Mouse (Mus musculus): ENCODE data around the gene Angel2.

Angel2 gene

DNA sequence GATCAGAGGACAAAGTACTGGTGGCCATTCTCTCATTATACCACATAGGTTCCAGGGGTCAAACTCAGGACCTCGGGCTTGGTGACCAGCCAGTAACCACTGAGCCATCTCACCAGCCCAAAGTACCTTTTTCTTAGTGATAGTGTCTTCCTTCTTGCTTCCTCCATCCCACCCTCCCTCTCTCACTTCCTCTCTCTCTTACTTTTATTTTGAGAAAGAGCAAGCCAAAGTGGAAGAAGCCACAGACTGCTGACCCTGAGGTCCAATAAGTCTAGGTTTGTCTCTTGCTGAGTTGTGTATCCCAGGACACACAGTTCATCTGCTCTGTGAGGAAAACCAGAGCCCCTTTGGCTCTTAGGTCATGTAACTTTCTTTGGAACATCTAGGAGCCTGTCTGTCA is 55.6 kb downstream of the Angel2 start:
- no peak for DNase-seq (ENCODE audit: low read depth)

DNA sequence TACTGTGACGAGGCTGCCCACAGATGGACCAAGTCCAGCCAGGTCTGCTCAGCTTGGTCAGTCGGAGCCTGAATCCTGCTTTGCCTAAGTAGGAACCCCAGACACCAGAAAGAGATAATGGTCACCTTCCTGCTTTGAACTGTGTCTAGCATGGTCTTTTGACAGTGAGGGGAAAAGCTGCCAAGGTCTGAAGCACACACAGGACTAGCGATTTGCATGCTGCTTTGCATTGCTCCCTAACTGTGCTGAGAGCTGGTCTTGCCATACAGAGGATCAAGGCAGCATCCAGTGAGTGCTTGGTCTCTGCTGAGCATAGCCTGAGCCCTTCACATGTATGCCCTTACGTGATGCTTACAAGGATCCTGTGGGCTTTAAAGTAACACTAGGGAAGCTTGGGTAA is 56.5 kb downstream of the Angel2 start:
- DNase-seq (ENCODE audit: low read depth), result no peak

DNA sequence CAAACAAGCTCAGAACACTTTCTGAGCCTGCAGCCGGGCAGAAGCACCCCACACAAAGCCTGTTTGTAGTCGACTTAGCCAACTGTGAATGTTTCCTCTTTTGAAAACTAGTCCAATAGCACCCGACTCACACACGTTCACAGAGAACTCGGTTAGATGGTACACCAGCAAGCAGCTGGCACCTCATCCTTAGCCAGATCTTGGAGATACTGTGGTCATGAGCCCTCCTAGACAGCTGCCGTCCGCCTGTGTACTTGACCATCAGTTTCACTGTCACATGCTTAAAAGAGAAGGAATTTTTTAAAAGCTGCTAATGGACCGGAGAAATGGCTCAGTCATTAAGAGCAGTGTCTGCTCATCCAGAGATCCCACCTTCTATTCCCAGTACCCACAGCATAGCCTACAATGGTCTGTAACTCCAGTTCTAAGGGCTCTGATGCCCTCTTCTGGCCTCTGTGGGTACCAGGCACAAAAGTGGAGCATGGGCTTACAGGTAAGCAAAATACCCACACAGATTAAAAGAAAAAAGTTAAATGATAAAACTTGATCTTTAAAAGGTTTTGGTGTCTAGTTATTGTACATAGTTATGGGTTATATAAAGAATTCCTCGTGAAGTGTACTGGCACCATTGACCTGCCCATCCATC is 64.6 kb downstream of the Angel2 start:
- no peak for DNase-seq (ENCODE audit: low read depth)

DNA sequence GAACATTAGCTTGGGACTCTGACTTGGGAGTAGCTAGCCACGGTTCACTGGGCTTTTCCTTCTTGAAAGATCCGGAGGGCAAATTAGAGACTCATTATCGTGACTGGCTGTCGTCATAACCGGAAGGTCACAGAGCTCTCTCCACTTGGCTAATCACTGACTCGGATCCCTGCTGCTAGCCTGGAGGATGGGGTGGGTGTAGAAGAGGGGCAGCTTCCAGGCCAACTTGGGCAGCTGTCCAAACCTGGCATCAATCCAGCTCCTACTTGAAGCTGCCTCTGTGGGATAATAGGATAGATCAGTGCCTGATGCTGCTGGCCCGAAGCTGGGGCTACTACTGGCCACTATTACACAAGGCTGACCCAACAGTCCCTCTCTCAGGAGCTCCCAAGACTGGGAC is 70.6 kb downstream of the Angel2 start:
- DNase-seq (ENCODE audit: low read depth), result no peak

DNA sequence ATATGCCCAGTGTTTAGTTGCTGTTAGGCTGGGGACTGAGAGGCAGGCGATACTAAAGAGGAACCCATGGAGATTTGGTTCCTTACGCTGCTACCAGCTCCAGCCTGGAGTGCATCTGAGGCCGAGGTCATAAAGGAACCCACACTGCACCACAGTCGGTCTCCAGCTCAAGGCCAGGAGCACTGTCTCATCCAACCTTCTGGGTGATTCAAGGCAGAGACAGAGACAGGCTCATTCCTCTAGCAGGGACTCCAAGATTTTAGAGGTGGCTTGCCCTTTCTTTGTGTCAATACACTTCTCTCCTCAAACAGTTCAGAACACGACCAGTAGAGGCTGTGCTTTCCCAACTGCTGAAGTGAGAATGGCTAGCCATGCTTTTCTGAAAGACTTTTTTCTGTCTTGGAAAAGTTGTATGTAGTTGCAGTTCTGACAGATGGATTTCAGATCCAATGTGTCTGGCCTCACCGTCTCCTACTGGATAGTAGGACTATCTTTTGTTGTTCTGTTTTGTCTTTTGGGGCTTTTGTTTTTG is 71.5 kb downstream of the Angel2 start:
- no peak for DNase-seq (ENCODE audit: low read depth)

Data from c-Kit-positive CD71-negative TER-119-negative erythroid progenitor cells, embryonic 14.5 days (primary cell).